Mouse (Mus musculus) leukemia stem cell, adult 10-12 weeks (primary cell): Measurements from ENCODE around the gene Elavl1. TPM values are rescaled to one million over a fixed set of nuclear protein-coding genes. Genes with fewer than 3 reads are reported as not detected.

Experiments
- polyA plus RNA-seq: library from polyadenylated mRNA; stranded (reverse); fragments of >175 nt; gene quantifications from 2 replicates; pipeline ENCODE4 v1.2.3, GENCODE M21; 2012; ENCODE audit warnings: low replicate concordance

The Elavl1 gene
- 35.7 and 60.1 TPM in 2 replicates for polyA plus RNA-seq

GRCm38 (mm10) chr8:4324983-4325750 is at the start of gene Elavl1, which contains the start of gene Ccl25:
Gene Elavl1 (minus strand): TSS chr8:4325413.
Gene Ccl25 (plus strand): TSS chr8:4325210.

GRCm38 (mm10) chr8:4275275-4276110 is 49.7 kb downstream of the Elavl1 start, which contains the start of gene Timm44:
Gene Timm44 (minus strand): TSS chr8:4275913.

GRCm38 (mm10) chr8:4259125-4259804 is 65.9 kb downstream of the Elavl1 start, which contains the start of gene Ctxn1:
Gene Ctxn1 (minus strand): TSS chr8:4259274.

GRCm38 (mm10) chr8:4252934-4253841 is 72.0 kb downstream of the Elavl1 start, which contains the start of gene Snapc2:
Gene Snapc2 (plus strand): TSS chr8:4253080.

GRCm38 (mm10) chr8:4247951-4248540 is 77.2 kb downstream of the Elavl1 start, which contains the start of gene Tgfbr3l:
Gene Tgfbr3l (plus strand): TSS chr8:4248214.

GRCm38 (mm10) chr8:4238434-4239192 is 86.6 kb downstream of the Elavl1 start, which contains the start of the genes Map2k7 and Gm49320:
Gene Map2k7 (plus strand): TSS chr8:4238740.
Gene Gm49320 (plus strand): TSS chr8:4238865.

Other genes with a start within 250 kb of the Elavl1 start
- not detected in 2 replicates for gene Cd209f, start 219.6 kb downstream of the Elavl1 start, polyA plus RNA-seq
- not detected in 2 replicates for gene Cd209g, start 191.3 kb downstream of the Elavl1 start, polyA plus RNA-seq
- gene Evi5l, start 158.8 kb downstream of the Elavl1 start, polyA plus RNA-seq: 4.8 and 11.4 TPM in 2 replicates
- 0.11 and 0.14 TPM in 2 replicates for gene Prr36, start 108.0 kb downstream of the Elavl1 start, polyA plus RNA-seq
- gene Lrrc8e, start 98.6 kb downstream of the Elavl1 start, polyA plus RNA-seq: 0.43 TPM in 1 of 2 replicates, not detected in the other
- 181 and 201 TPM in 2 replicates for gene Map2k7, start 86.7 kb downstream of the Elavl1 start, polyA plus RNA-seq
- 1.9 and 10.4 TPM in 2 replicates for gene Gm49320, start 86.5 kb downstream of the Elavl1 start, polyA plus RNA-seq
- gene Tgfbr3l, start 77.2 kb downstream of the Elavl1 start, polyA plus RNA-seq: 29.8 and 37.7 TPM in 2 replicates
- gene Snapc2, start 72.3 kb downstream of the Elavl1 start, polyA plus RNA-seq: 50.7 and 77.7 TPM in 2 replicates
- 1.4 and 2.2 TPM in 2 replicates for gene Ctxn1, start 66.1 kb downstream of the Elavl1 start, polyA plus RNA-seq
- 47.7 and 54.9 TPM in 2 replicates for gene Timm44, start 49.5 kb downstream of the Elavl1 start, polyA plus RNA-seq
- gene Ccl25, start 203 bp downstream of the Elavl1 start, polyA plus RNA-seq: 1.2 and 2.2 TPM in 2 replicates
- gene Cers4, start 167.6 kb upstream of the Elavl1 start, polyA plus RNA-seq: 0.03 and 0.57 TPM in 2 replicates